Mouse (Mus musculus) cerebellum, postnatal 36 days (tissue): ENCODE data around the gene Tyrobp.

Source experiments
- DNase-seq, 2 experiments: peaks; one replicate each; pipeline ENCODE4 v3.0.0; 2021 to 2022; ENCODE audit warnings: mixed read lengths in 2 of 2

Tyrobp gene

DNA sequence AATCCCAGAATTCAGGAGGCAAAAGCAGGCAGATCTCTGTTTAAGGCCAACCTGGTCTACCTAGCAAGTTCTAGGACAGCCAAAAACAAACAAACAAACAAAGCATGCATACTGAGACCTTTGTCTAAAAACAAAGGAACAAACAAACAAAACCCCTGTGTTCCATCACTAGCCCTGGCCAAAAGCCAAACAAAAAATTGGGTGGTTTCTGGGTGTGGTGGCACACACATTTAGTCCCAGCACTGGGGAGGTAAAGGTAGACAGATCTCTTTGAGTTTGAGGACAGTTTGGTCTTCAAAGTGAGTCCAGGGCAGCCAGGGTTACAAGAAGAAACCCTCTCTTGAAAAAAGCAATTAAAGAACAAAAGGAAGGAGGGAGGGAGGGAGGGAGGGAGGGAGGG is 15.8 kb downstream of the Tyrobp start:
- DNase-seq = no peak

DNA sequence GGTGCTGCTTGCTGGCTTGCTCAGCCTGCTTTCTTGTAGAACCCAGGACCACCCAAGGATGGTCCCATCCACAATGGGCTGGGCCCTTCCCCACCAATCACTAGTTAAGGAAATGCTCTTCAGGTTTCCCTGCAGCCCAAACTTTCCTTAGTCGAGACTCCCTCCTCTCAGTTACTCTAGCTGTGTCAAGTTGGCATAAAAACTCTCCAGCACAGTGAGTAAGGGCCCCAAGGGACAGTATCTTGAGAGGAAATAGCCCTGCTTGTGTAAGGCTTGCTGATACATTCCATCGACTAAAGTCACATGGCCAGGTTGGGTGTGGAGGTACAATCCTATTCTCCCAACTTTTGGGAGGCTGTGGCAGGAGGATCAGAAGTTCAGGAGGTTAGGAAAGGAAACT is 16.6 kb downstream of the Tyrobp start:
- DNase-seq = no peak

DNA sequence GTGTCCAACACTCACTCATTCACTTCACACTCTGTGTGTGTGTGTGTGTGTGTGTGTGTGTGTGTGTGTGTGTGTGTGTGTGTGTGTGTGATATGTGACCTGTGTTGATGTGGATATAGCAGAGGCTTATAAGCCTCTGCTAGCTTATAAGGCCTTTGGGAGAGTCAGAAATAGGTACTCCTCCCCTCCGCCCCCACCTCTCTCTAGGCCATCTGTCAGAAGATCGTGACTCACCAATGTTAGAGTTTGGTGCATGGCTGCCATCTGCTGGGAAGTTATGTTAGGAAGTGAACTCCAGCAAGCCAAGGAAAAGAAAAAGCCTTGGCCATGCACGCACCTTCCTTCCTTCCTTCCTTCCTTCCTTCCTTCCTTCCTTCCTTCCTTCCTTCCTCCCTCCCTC is 18.2 kb downstream of the Tyrobp start:
- DNase-seq = peak; percentile 90 to 93

DNA sequence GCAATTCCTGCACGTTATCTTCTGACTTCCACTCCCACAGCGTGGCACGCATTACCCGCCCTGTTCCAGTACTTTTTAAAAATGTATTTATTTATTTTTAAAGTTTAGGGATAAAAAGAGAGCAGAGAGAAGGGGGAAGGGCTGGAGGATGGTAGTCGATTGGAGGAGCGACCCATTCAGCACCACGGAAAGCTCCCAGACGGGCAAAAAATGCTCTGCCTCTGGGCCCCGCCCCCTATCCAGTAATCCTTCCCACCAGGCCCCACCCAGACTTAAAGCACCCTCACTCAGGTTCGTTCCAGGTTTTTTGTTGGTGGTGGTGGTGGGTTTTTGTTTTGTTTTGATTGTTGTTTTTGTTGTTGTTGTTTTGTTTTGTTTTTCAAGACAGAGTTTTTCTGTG is 20.7 kb downstream of the Tyrobp start:
- DNase-seq = no peak

DNA sequence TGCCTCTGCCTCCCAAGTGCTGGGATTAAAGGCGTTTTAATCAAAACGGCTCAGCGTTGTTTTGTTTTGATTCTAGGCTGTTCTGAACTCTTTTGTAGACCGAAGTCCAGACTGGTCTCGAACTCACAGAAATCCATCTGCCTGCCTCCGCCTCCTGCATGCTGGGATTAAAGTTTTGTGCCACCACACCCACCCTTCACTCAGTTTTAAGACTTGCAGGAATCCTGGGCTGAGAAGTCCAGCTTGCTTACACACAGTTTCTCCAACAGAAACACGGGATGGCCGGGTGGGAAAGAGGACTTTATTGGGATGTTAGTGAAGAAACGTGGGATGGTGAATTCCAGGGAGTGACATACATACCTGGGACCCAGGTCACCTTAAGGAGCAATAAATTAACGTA is 21.1 kb downstream of the Tyrobp start:
- no peak for DNase-seq

DNA sequence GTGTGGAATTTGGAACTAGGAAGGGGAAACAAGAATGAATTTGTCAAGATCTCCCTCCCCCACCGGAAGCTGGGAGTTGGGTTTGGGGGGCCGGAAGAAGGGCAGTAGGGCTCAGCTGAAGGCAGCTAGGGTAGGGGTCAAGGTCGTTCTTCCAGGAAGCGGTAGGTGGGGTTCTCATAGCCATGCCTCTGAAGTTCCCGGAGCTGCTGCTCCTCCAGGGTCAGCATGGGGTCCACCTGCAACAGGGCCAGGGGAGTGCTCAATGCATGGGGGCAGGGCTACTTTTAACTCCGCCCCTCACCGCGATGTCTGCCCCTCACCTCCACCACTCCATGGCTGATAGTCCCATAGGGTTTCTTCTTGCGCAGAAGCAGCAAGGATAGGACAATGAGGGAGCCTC is 21.6 kb downstream of the Tyrobp start:
- no peak for DNase-seq

DNA sequence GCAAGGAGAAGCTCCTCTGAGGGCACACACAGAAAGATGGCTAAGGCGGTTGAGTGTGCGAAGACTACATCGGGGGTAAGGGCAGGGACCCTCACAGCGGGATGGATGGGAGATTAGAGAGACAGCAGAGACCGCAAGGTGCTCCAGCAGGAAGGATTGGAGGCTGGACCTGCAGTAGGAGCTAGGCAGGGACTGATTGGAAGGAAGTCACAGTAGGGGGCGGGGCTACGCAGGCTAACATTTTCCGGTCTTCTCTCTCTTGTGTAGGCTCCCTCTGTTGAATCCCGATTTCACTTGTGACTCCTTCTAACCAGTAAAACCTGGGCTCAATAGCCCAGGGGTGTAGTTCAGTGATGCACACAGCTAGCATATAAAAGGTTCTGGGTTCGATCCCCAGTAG is 23.3 kb downstream of the Tyrobp start:
- no peak for DNase-seq

DNA sequence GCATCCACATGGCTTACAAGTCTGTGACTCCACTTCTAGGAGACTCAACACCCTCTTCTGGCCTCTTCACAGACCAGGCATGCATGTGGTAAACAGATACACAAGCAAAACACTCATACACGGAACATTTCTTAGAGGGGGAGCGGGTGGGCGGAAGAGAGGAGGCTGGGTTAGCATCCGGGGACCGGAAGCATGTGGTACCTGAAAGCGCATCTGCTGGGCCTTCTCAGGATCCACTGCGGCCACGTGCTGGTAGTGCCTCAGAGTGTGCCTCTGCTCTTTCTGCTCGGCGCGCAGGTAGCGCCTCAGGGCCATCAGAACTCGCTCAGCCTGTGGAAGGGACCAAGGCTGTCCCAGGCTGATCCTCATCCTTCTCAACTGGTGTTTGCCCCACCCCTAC is 26.2 kb downstream of the Tyrobp start:
- DNase-seq = no peak

DNA sequence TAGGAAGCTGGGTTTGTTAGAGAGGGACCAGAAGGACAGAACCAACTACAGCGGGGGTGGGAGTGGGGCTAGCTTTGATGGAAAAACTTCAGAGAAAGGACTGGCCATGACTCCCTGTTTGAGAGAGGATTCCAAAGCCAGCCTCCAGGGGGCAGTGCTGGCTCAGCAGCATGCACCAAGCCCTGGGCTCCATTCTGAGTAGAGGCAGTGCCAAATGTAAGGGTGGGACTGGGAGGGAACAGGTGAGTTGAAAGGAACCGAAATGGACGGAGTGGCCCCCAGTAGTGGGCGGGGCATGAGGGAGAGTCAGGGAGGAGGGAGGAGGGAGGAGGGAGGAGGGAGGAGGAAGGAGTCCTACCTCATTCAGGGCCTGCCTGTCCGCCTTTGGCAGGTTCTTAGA is 27.1 kb downstream of the Tyrobp start:
- peak; percentile 69 to 70 for DNase-seq

DNA sequence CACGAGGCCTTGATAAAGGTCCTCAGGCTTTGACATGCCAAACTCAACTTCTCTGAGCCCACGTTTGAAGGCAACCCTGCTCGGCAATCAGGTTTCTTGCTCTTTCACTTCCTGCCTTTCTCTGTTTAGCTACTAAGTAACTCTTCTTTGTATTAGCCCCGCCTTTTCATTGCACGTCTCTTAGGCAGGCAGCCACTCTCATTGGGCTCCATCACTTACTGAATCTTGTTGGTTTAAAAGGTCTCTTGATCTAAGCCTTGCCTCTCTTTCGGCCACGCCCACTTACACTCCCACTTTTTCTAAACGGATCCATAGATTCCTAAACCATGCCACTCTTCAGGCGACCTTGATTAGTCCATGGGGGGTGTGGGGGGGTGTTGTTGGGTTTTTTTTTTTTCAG is 30.1 kb downstream of the Tyrobp start:
- DNase-seq = no peak

DNA sequence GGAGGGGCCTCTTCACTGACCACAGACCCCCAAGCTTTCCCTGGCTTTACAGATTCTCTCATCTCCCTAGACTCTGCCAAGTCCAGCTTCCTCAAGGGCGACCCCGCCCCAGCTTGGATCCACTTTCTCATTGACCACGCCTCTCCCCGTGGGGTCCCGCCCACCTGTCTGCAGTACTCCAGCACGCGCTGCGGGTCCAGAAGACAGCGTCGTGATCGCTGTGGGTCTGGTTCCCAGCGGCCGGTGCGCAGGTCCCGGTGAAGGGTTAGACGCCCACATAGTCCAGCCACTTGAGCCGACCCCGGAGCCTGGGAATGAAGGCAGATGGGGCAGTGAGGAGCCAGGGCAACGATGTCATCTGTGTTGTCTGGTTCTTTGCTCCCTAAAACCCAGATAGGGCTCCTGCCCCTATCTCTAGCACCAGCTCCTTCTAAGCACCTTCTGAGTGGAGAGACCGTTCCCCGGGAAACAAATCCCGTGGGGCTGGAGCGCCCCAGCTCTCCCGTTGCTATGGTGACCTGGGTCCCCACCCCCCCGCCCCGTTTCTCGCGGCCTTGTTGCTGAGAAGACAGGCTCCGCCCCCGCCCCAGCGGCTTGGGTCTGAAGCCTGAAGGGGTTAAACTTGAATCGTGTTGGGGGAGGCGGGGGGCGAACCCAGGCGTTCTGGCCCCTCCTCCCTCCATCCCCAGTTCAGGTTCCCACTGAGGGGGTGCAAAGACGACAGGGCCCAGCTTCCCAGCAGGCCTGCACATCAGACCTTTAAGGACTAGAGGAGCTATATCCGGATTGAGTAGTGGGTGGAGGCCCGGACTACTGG is 30.8 kb downstream of the Tyrobp start:
- peak; percentile 22 to 41 for DNase-seq

DNA sequence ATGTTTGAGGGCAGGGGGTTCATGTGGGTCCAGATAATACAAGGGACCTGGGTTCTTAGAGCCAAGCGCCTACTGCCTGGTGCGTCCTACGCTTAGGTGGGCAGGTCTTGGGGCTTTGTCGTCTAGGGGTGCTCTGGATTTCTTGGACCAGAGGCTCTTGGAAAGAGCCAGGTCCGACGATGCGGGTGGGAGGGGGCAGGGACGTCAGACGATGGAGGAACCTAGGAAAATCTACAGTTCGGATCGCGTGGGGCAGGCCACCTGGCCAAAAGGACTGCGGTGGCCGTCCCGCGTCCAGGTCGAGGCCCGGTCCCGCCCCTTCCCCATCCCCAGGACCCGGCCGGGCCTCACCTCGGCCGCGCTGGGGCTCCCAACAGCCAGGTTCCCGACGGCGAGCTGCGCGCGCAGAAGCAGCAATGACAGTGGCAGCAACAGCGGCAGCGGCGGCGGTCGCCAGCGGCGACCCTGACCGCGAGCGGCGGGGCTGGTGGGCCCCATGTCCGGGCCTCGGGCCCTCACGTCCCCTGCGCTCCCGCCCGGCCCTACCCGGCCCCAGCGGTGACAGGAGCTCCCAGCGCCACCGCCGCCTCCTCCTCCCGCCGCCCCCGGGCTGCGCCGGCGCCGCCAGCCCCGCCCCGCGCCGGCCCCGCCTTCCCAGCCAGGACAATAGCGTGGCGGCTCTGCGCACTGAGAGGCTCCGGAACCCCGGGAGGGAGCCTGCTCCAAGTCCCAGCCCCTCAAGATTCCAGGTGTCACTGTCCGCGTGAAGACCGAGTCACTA is 31.6 kb downstream of the Tyrobp start, which contains the start of gene Aplp1:
Aplp1 (minus strand) TSS at position 565 of the 781 bp plus-strand sequence.
- peak; percentile 73 to 84 for DNase-seq

DNA sequence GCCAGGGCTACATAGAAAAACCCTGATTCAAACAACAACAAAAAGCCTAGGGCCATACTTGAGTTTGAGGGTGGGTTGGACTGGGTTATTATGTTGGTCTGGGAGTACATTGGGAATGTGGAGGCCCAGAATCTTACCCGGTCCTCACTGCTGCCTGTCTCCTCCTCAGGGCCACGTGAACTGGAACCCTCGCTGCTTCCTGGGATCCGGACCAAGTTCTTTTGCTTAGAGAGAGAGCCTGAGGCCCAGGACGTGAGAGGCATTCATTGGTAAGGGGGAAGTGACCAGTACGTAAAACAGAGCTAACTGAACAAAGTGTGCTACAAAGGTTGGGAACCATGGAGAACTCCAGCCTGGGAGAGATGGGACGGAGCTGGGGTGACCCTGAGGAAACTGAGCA is 36.7 kb downstream of the Tyrobp start:
- no peak for DNase-seq

DNA sequence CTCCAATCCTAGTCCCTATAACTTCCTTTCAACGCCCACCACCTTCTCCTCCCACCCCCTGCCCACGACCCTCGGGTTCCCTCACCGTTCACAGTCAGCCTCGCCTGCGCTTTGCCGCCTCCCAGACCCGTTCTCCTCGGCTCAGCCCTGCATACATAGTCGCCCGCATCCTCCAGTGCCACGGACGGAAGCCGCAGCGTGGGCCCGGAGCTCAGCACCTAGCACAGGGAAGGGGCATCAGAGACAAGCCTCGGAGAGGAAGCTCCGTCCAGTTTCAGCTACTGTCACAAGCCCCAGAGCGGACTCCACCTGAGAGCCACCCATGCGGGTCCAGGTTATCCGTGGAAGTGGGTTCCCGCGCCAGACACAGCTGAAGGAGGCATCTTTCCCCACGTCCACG is 39.8 kb downstream of the Tyrobp start:
- no peak for DNase-seq

DNA sequence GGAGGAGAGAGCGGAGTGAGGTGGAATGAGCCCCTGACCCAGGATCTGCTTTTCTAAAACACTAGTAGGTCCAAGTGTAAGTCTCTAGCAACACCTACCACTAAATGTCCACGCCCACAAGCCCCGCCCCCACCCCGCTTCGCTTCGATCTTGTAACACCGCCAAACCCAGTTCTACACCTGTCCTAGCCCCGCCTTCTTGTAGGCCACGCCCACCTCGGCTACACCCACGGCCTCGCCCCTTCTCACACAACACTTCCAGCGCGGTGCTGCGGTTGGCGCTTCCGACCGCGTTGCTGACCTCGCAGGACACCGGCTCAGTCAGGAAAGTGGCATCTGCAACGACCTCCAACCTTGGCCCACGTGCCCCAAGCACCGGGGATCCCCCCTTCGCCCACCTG is 40.2 kb downstream of the Tyrobp start:
- DNase-seq = no peak

DNA sequence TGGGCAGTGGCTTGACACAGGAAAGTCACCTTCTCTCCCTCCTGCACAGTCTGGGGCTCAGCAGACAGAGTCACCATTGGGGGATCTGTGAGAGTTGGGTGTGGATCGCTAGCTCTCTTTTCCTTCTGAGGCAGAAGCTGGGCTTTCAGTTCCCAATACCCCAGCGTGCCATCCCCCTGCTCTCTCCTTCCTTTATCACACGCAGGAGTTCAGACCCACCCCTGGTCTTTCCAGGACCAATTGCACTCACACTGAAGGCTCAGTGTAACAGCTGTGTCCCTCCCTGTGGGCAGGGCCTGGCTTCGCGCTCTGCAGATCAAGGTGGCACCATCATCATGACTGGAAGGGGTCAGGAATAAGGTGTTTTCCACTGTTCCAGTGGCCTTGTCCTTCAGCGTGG is 40.7 kb downstream of the Tyrobp start:
- DNase-seq = no peak

DNA sequence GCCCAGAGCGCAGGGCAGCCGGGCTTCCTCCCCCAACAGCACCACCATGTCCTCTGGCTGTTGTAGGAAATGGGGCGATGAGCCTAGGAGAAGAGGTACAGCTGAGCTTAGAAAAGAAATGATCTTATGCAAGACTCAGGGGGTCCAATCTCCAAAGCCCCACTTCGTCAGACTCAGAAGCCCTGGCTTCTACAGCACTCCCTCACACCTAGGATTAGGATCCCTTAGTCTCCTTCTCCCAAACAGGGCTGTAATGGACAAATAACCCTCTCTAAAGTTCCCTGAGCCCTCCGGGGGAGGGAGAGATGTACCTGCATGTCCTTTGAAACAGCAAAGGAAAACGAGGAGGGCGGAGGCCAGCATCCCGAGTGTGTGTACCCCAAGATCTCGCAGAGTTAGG is 42.9 kb downstream of the Tyrobp start:
- no peak for DNase-seq

DNA sequence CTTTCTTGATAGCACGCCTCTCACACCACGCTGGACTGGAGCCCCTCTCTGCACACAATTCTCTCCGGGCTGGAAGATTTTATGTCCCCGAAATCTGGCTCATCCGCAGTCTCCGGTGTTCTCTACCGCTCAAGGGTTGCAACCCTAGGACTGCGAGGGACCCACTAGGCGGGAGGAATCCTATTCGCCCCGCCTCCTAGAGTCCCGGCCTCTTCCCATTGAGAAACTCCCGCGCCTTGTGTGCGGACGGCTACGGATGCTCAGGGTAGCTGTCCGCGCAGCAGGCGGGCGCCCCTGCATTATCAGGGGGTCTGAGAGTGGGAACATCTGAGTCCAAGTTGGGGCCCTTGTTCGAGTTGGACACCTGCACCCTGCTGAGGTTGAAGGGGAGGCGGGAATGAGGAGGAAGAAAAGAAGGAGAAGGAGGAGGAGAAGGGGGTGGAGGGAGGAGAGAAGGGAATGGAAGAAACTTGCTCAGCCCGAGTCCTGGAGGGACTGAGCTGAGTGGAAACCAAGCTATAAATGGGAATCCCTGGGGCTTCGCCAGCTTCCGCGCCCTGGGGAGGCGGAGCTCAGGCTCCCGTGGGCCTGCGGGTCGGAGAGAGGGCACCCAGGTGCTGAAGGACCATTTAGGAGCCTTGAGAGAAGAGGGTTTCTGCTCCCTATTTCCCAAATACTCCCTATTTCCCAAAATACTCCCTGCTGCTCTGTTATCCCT is 43.5 kb downstream of the Tyrobp start:
- DNase-seq = no peak

DNA sequence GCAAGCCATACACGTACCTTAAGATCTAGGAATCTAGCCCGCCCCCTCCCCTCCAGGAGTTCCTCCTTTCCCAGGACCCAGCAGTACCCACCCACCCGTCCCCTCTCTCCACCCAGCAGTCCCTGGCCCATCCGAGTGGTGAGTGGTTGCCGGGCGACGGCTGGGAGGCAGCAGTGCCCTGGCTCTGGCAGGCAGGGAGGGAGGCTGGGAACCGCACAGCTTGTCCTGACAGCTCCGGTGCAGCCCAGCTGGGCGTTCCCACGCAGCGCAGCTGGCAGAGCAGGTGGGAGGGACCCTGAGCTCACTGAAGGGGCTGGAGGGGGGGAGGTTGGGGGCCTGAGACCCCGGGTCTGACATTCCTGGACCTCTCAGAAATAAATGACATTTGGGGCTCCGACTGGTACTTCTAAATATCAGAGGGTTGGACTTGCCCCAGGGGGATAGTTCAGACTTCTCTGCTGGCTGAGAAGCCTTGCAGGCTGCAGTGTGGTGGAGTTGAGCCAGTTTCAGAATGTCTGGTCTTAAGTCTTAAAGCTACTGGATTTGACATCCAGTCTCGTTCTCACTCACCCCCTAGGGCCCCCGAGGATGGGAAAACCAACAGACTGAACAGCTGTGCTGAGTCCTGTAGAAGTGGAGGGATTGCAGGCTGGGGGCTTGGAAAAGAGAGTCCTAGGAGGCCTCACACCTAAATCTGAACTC is 44.2 kb downstream of the Tyrobp start, which contains the start of the genes Kirrel2 and Nphs1:
Kirrel2 (minus strand) TSS at position 62 of the 702 bp plus-strand sequence.
Nphs1 (plus strand) TSS at position 687 of the 702 bp plus-strand sequence.
- DNase-seq = no peak

DNA sequence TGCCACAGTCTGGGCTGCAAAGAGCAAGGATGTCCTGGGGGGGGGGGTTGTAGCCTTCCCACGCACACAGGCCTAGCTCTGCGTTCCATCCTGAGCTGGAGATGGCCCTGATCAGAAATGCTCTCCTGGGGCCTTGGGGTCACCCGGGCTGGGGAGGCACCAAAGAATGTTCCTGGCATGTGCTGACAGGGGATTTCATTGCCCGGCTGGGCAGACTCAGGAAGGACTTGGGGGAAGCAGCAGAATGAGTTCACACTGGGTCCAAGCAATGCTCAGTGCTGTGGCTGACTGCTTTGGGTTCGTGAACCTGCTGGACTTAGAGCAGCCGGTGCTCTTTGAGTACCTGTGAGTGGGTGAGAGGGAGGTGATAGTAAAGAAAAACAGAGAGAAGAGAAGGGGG is 45.9 kb downstream of the Tyrobp start:
- no peak for DNase-seq

DNA sequence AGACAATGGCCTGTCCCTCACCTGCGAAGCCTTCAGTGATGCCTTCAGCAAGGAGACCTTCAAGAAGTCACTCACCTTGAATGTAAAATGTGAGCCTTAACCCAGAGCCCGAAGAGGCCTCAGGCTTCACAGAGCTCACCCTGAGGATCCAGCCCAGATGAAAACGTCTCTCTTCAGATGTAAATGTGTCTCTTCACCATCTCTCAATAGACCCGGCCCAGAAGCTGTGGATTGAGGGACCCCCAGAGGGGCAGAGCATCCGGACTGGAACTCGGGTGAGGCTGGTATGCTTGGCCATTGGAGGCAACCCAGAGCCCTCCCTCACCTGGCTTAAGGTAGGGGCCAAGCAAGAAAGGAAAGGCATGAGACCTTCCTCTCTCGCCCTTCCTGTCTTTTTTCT is 50.0 kb downstream of the Tyrobp start:
- no peak for DNase-seq

DNA sequence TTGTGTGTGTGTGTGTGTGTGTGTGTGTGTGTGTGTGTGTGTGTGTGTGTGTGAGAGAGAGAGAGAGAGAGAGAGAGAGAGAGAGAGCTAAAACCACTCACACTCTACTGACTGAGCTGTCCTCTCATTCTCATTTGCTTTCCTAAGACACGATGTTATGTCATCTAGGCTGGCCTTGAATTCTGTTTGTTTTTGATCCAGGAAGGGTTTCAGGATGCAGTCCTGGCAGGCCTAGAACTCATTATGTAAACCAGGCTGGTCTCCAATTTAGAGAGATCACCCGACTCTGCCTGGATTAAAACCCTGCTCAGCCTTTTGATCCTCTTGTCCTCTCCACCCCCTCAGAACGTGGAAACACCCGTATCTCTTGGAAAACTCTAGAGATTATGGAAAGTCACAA is 50.4 kb downstream of the Tyrobp start:
- DNase-seq = no peak

DNA sequence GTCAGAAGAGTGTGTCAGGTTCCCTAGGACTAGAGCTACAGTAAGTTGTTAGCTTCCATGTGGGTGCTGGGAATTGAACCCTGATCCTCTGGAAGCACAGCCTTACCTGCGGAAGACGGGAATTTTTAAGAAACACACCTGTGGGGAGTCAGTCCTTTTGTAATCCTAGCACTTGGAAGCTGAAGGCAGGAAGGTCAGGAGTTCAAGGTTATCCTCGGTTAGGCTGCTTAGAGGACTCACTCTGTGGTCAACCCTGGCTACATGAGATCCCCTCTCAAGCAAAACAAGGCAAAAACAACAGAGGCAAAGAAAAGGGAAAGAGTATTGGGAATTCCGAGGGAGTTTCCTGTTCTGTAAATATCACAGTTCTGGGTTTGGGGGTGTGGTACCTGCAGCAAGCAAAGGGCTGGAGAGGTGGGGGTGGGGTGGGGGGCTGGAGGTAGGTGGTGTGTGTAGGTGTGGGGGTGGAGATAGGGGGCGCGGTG is 51.3 kb downstream of the Tyrobp start:
- DNase-seq = no peak
